Mouse (Mus musculus): ENCODE results near the gene Phka2. TPM values are rescaled to one million over a fixed set of nuclear protein-coding genes. Genes with fewer than 3 reads are reported as not detected.
A peak's percentile ranks its signal among the peaks of the same experiment; 100 is the strongest.

Phka2 gene
- total RNA-seq (2014; rRNA removed) (14.0 and 15.5 TPM in 2 replicates), polyA plus RNA-seq (2015; fragmentation: Nextera tagmentation; extraction: Ambion mirVana) (7.4 and 7.9 TPM in 2 replicates)

- ATAC-seq = peak; percentile 99
- 27% methylated on average over 60 of the region's 61 CpGs for WGBS
- peak; percentile 85 for DNase-seq (ENCODE audit: low spot score)
- H3K9ac ChIP-seq (replicated peaks; ENCODE audit: low read length) = peak within 1 kb of the TSS; percentile 61
- H3K27me3 ChIP-seq (ENCODE audit: insufficient read depth, low read length) = no peaks in the 10 kb centered on the region
- H3K36me3 ChIP-seq (ENCODE audit: insufficient read depth, low read length) = no peaks in the 10 kb centered on the region
- H3K9me3 ChIP-seq (ENCODE audit: low read length) = no peaks in the 10 kb centered on the region
- 0 out of 2 replicates have a peak, but pooled peaks have one; percentile 26 for TF ChIP-seq CTCF (IDR thresholded peaks at IDR 0.05; ENCODE audit: low read depth)
- H3K4me1 ChIP-seq (ENCODE audit: insufficient read depth, low read length) = no peaks in the 10 kb centered on the region
- H3K27ac ChIP-seq = peak within 1 kb of the TSS; percentile 78
- H3K4me3 ChIP-seq (ENCODE audit: low read length) = peak within 1 kb of the TSS; percentile 57
- peak within 1 kb of the TSS; percentile 61 for H3K4me2 ChIP-seq (ENCODE audit: low read depth, low read length)
Observed at GRCm38 (mm10) chrX:160502048-160503041, at the start of gene Phka2. TSS of gene Phka2 (plus strand) at chrX:160502166.

DNA sequence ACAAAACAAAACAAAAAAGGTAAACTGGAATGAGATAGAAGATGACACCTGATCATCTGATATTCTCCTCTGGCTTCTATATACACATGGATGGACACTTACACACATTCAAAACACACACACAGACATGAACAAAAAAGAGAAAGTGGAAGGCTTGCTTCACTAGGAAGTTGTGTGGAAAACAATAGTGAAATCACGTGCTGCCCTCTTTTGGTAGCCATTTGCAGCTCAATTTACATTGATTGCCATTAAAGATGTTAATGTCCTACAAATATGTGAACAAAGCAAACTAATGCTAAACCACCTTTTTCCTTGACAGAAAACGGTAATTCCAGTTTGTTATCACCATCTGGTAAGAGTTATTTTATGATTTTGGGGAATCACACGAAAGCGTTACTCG is 46.3 kb upstream of the Phka2 start:
- no peak overlapping the region for H3K4me2 ChIP-seq (ENCODE audit: low read depth, low read length)
- no peak for ATAC-seq
- H3K9ac ChIP-seq (replicated peaks; ENCODE audit: low read length) = no peak overlapping the region
- no peaks in the 10 kb centered on the region for H3K9me3 ChIP-seq (ENCODE audit: low read length)
- H3K36me3 ChIP-seq (ENCODE audit: insufficient read depth, low read length) = no peaks in the 10 kb centered on the region
- 78% methylated on average over 5 of the region's 5 CpGs for WGBS
- peak; percentile 1 for DNase-seq (ENCODE audit: low spot score)
- no peaks in the 10 kb centered on the region for H3K27me3 ChIP-seq (ENCODE audit: insufficient read depth, low read length)
- no peaks in the 10 kb centered on the region for H3K4me1 ChIP-seq (ENCODE audit: insufficient read depth, low read length)
- TF ChIP-seq CTCF (IDR thresholded peaks at IDR 0.05; ENCODE audit: low read depth) = peak; percentile 21; the same call in 1 of the 2 replicates
- no peak overlapping the region for H3K27ac ChIP-seq
- no peak overlapping the region for H3K4me3 ChIP-seq (ENCODE audit: low read length)

DNA sequence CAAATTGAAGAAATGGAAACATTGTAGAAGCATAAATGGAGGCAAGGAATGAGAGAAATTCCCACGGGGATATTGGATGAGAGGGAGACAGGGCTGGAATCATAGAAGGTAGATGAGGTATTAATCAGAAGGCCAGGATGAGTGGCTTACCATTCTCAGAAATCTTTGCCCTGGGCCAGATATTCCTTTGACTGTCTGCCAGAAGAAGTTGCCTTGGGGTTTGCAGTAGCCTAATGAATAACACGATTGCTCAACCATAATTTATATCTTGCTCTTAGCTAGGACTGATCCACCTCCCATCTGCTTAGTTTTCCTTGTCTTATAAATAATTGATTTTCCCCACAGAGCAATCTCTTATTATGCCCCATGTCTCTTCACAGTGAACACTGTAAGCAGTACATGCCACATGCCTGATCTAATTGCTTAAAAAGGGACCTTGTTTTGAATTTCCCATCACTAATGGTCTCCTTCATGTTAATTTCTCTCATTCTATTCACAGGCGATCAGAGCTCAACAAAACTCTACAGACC is 30.6 kb upstream of the Phka2 start:
- DNase-seq (ENCODE audit: low spot score) = no peak
- no peak overlapping the region for H3K4me3 ChIP-seq (ENCODE audit: low read length)
- H3K9ac ChIP-seq (replicated peaks; ENCODE audit: low read length) = no peak overlapping the region
- 77% methylated on average over 3 of the region's 3 CpGs for WGBS
- TF ChIP-seq CTCF (IDR thresholded peaks at IDR 0.05; ENCODE audit: low read depth) = no peak
- no peak for ATAC-seq
- H3K27ac ChIP-seq = no peak overlapping the region
- no peaks in the 10 kb centered on the region for H3K4me1 ChIP-seq (ENCODE audit: insufficient read depth, low read length)
- H3K9me3 ChIP-seq (ENCODE audit: low read length) = no peaks in the 10 kb centered on the region
- no peaks in the 10 kb centered on the region for H3K27me3 ChIP-seq (ENCODE audit: insufficient read depth, low read length)
- H3K36me3 ChIP-seq (ENCODE audit: insufficient read depth, low read length) = no peaks in the 10 kb centered on the region
- no peak overlapping the region for H3K4me2 ChIP-seq (ENCODE audit: low read depth, low read length)

DNA sequence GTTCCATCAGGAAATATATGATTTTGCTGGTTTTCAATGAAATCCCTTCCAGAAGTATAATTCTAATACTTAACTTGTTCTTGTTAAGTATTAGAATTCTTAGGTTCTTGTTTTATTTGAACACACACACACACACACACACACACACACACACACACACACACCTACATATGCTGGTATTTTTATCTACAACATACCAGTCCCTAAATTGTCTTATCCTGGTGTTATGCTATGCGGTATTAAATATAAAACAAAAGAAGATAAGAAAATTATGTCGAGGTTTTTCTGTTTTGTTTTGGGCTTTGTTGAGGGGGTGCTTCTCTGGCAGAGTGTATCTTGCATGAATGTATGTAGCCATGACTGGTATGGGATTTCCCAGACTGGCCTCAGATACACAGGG is 12.2 kb upstream of the Phka2 start:
- Histone ChIP-seq H3K4me2 (ENCODE audit: low read depth, low read length) (no peak overlapping the region), H3K27ac (no peak overlapping the region), H3K9me3 (ENCODE audit: low read length) (no peaks in the 10 kb centered on the region), H3K9ac (replicated peaks; ENCODE audit: low read length) (no peak overlapping the region), H3K4me3 (ENCODE audit: low read length) (no peak overlapping the region), H3K36me3 (ENCODE audit: insufficient read depth, low read length) (no peaks in the 10 kb centered on the region), H3K27me3 (ENCODE audit: insufficient read depth, low read length) (no peaks in the 10 kb centered on the region), H3K4me1 (ENCODE audit: insufficient read depth, low read length) (no peaks in the 10 kb centered on the region)
- DNase-seq (ENCODE audit: low spot score) (no peak), ATAC-seq (no peak)
- WGBS = 76% methylated on average over 2 of the region's 2 CpGs
- no peak for TF ChIP-seq CTCF (IDR thresholded peaks at IDR 0.05; ENCODE audit: low read depth)

DNA sequence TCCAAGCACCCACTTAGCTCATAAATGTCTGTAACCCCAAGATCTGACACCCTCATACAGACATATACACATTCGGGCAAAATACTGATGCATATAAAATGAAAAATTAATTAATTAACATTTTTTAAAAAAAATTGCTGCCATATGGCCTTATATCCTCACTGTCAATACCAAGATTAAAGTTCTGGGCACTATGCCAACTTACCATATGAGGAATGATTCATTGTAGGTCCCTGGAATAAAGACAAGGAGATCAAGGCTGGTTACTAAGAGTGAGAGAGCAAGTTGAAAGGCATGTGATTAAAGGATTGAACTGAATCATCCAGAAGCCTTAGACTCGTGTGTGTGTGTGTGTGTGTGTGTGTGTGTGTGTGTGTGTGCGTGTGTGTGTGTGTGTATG is 7.6 kb upstream of the Phka2 start:
- Histone ChIP-seq H3K36me3 (ENCODE audit: insufficient read depth, low read length) (no peaks in the 10 kb centered on the region), H3K27me3 (ENCODE audit: insufficient read depth, low read length) (no peaks in the 10 kb centered on the region), H3K4me1 (ENCODE audit: insufficient read depth, low read length) (no peaks in the 10 kb centered on the region), H3K27ac (no peak overlapping the region), H3K4me3 (ENCODE audit: low read length) (no peak overlapping the region), H3K9ac (replicated peaks; ENCODE audit: low read length) (no peak overlapping the region), H3K9me3 (ENCODE audit: low read length) (no peaks in the 10 kb centered on the region), H3K4me2 (ENCODE audit: low read depth, low read length) (no peak overlapping the region)
- ATAC-seq (no peak; the same call in 1 of the 2 replicates), DNase-seq (ENCODE audit: low spot score) (peak; percentile 42)
- TF ChIP-seq CTCF (IDR thresholded peaks at IDR 0.05; ENCODE audit: low read depth) = no peak
- 29% methylated on average over 3 of the region's 3 CpGs for WGBS

DNA sequence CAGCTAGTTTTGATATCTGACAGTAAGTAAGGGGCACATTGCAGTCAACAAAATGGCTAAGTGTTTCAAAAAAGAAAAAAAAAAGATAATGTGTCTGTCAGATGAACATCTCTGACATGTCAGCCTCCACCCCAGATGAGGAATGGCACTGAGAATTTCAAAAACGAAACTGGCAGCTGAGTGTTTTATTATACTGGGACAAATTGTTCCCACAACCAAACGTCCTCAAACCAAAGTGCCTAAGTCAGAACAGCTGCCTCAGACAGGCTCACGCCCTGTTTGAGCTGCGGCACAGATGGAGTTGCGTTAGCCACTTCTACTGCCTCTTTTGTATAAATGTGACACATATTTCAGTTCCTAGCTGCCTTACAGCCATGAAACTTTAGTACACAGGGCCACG is 7.0 kb upstream of the Phka2 start:
- Histone ChIP-seq H3K4me2 (ENCODE audit: low read depth, low read length) (no peak overlapping the region), H3K27me3 (ENCODE audit: insufficient read depth, low read length) (no peaks in the 10 kb centered on the region), H3K9me3 (ENCODE audit: low read length) (no peaks in the 10 kb centered on the region), H3K4me3 (ENCODE audit: low read length) (no peak overlapping the region), H3K9ac (replicated peaks; ENCODE audit: low read length) (no peak overlapping the region), H3K4me1 (ENCODE audit: insufficient read depth, low read length) (no peaks in the 10 kb centered on the region), H3K27ac (no peak overlapping the region), H3K36me3 (ENCODE audit: insufficient read depth, low read length) (no peaks in the 10 kb centered on the region)
- no peak for TF ChIP-seq CTCF (IDR thresholded peaks at IDR 0.05; ENCODE audit: low read depth)
- 68% methylated on average over 6 of the region's 6 CpGs for WGBS
- ATAC-seq = no peak
- no peak for DNase-seq (ENCODE audit: low spot score)
